22 mouse cellular contexts compared by ENCODE assay signal in the genomic region with DNA sequence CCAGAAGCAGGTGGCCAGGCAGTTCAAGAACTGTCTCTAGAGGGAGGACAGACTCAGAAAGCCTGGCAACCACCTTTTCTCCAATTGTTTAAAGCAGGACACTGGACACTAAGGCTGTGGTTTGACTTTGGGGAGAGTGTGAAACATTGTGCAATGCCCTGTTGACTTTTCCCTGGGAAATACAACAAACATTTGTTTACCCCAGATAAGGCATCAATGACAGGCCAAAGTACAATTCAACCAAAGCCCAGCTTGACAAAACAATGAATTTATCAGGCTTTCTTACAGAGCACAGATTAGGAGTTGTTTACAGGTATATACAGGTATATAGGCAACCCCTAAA.
DNase-seq lines count a peak whose midpoint lies in the region; ATAC-seq lines count a peak whose summit lies in the region.
"Had no signal": no experiment of that assay in that cellular context is flagged by ENCODE, and none has a peak within 500 bp of the region (broad histone marks: within the 10 kb centered on the region; RNA-seq: fewer than 3 reads in every experiment).

No protein-coding gene starts in this region.

- peaks cover 7% of the 10 kb centered on the region for H3K4me1 ChIP-seq in liver, embryonic 11.5 days (replicated peaks; ENCODE audit: control insufficient read depth, insufficient read depth, low read length)
- peaks cover 13% of the 10 kb centered on the region for H3K4me1 ChIP-seq in liver, embryonic 13.5 days (replicated peaks)
- H3K4me1 ChIP-seq in liver, embryonic 16.5 days (ENCODE audit: control insufficient read depth, low read depth, low read length) = no peaks in the 10 kb centered on the region; the same call in 1 of the 2 replicates
- H3K4me1 ChIP-seq: forebrain, embryonic 10.5 days; forebrain, embryonic 13.5 days; hindbrain, embryonic 10.5 days; hindbrain, embryonic 13.5 days had no signal

- no peak overlapping the region for H3K4me2 ChIP-seq in liver, embryonic 11.5 days
- H3K4me2 ChIP-seq in liver, embryonic 13.5 days = no peak overlapping the region
- H3K4me2 ChIP-seq in liver, embryonic 16.5 days (ENCODE audit: low read depth, low read length) = 0 out of 2 replicates have a peak overlapping the region, but pooled peaks have one; percentile 9
- H3K4me2 ChIP-seq: forebrain, embryonic 13.5 days; heart, embryonic 11.5 days; hindbrain, embryonic 13.5 days had no signal

- no peak for DNase-seq in liver, embryonic 11.5 days (ENCODE audit: low spot score)
- no peak for DNase-seq in liver, embryonic 13.5 days
- DNase-seq in yolk sac, embryonic 10.5 days (ENCODE audit: low spot score) = peak; percentile 36
- DNase-seq in gastrocnemius, postnatal 14 days = no peak
- no peak for DNase-seq in kidney, adult 9 months
- no peak for DNase-seq in layer of hippocampus, adult 8-10 months (ENCODE audit: low spot score in 2 of 2)
- DNase-seq: B cell, adult 2 months; cerebellum, adult 11 months; cerebellum, adult 2 months; cerebellum, adult 9-11 months; cerebellum, postnatal 36 days; gastrocnemius, postnatal 10 days had no signal

- no peaks in the 10 kb centered on the region for H3K9me3 ChIP-seq in liver, embryonic 11.5 days (ENCODE audit: control insufficient read depth, low read length)
- H3K9me3 ChIP-seq in liver, embryonic 13.5 days (replicated peaks) = no peaks in the 10 kb centered on the region
- H3K9me3 ChIP-seq in liver, embryonic 16.5 days (replicated peaks; ENCODE audit: control insufficient read depth, low read length) = no peaks in the 10 kb centered on the region
- H3K9me3 ChIP-seq: forebrain, embryonic 10.5 days; forebrain, embryonic 13.5 days; G1E; hindbrain, embryonic 10.5 days; hindbrain, embryonic 13.5 days had no signal

- ATAC-seq in liver, embryonic 11.5 days (replicated peaks; ENCODE audit: low FRiP score) = peak; percentile 35
- peak; percentile 62 for ATAC-seq in liver, embryonic 13.5 days (ENCODE audit: low read depth)
- peak; percentile 69 for ATAC-seq in liver, embryonic 16.5 days (ENCODE audit: low read depth)
- ATAC-seq: forebrain, embryonic 13.5 days; forebrain, embryonic 16.5 days; hindbrain, embryonic 16.5 days had no signal

- no peaks in the 10 kb centered on the region for H3K36me3 ChIP-seq in liver, embryonic 11.5 days (ENCODE audit: control insufficient read depth, insufficient read depth, low read length)
- no peaks in the 10 kb centered on the region for H3K36me3 ChIP-seq in liver, embryonic 13.5 days
- H3K36me3 ChIP-seq in liver, embryonic 16.5 days (ENCODE audit: control insufficient read depth, insufficient read depth) = no peaks in the 10 kb centered on the region
- H3K36me3 ChIP-seq: forebrain, embryonic 10.5 days; G1E; hindbrain, embryonic 10.5 days; hindbrain, embryonic 13.5 days had no signal

- H3K27me3 ChIP-seq in liver, embryonic 11.5 days (replicated peaks; ENCODE audit: control insufficient read depth, insufficient read depth, low read length) = no peaks in the 10 kb centered on the region
- no peaks in the 10 kb centered on the region for H3K27me3 ChIP-seq in liver, embryonic 13.5 days
- H3K27me3 ChIP-seq in liver, embryonic 16.5 days (ENCODE audit: control insufficient read depth, insufficient read depth, low read depth, low read length) = no peaks in the 10 kb centered on the region
- H3K27me3 ChIP-seq: CH12.LX; forebrain, embryonic 13.5 days; hindbrain, embryonic 13.5 days had no signal

- H3K4me3 ChIP-seq in liver, embryonic 11.5 days (ENCODE audit: low read depth, low read length) = no peak overlapping the region
- no peak overlapping the region for H3K4me3 ChIP-seq in liver, embryonic 13.5 days (replicated peaks)
- no peak overlapping the region for H3K4me3 ChIP-seq in liver, embryonic 16.5 days (ENCODE audit: low read depth, low read length)
- H3K4me3 ChIP-seq: forebrain, embryonic 10.5 days; forebrain, embryonic 13.5 days; hindbrain, embryonic 10.5 days; hindbrain, embryonic 13.5 days had no signal

- intact Hi-C loops in gastrocnemius, postnatal 14 days (cut with DNase I; ENCODE audit: low total_unique reads) = no loop called here

- no peak overlapping the region for H3K9ac ChIP-seq in liver, embryonic 11.5 days (ENCODE audit: low read depth, low read length)
- H3K9ac ChIP-seq in liver, embryonic 13.5 days = no peak overlapping the region
- H3K9ac ChIP-seq in liver, embryonic 16.5 days (ENCODE audit: low read depth, low read length) = no peak overlapping the region
- H3K9ac ChIP-seq: forebrain, embryonic 13.5 days; hindbrain, embryonic 13.5 days had no signal

- H3K27ac ChIP-seq in liver, embryonic 11.5 days (ENCODE audit: low read depth, low read length) = peak overlapping the region; percentile 52
- peak overlapping the region; percentile 43; the same call in 1 of the 2 replicates for H3K27ac ChIP-seq in liver, embryonic 13.5 days
- H3K27ac ChIP-seq in liver, embryonic 16.5 days (ENCODE audit: low read length) = peak overlapping the region; percentile 69
- H3K27ac ChIP-seq: forebrain, embryonic 10.5 days; forebrain, embryonic 13.5 days; hindbrain, embryonic 10.5 days; hindbrain, embryonic 13.5 days had no signal
